Mouse (Mus musculus): ENCODE measurements around the gene Ptpn1. TPM values are rescaled to one million over a fixed set of nuclear protein-coding genes. Genes with fewer than 3 reads are reported as not detected.

Gene Ptpn1
- polyA plus RNA-seq, 1 experiment = 62.4 TPM

- no peak for TF ChIP-seq CTCF (IDR thresholded peaks at IDR 0.05; ENCODE audit: borderline replicate concordance, extremely low read depth, insufficient read depth, insufficient read length)
- TF ChIP-seq POLR2A (IDR thresholded peaks at IDR 0.05; ENCODE audit: borderline replicate concordance, extremely low read depth, insufficient read depth, insufficient read length, poor library complexity, severe bottlenecking) = no peak
- peak; percentile 80 for DNase-seq (ENCODE audit: low read depth)
These were observed 87.4 kb downstream of the Ptpn1 start for GRCm38 (mm10) chr2:168019201-168019715.

GRCm38 (mm10) chr2:168023763-168024402 lies 92.0 kb downstream of the Ptpn1 start:
- no peak for TF ChIP-seq POLR2A (IDR thresholded peaks at IDR 0.05; ENCODE audit: borderline replicate concordance, extremely low read depth, insufficient read depth, insufficient read length, poor library complexity, severe bottlenecking)
- TF ChIP-seq CTCF (IDR thresholded peaks at IDR 0.05; ENCODE audit: borderline replicate concordance, extremely low read depth, insufficient read depth, insufficient read length) = no peak
- no peak for DNase-seq (ENCODE audit: low read depth)

- no peak for TF ChIP-seq POLR2A (IDR thresholded peaks at IDR 0.05; ENCODE audit: borderline replicate concordance, extremely low read depth, insufficient read depth, insufficient read length, poor library complexity, severe bottlenecking)
- TF ChIP-seq CTCF (IDR thresholded peaks at IDR 0.05; ENCODE audit: borderline replicate concordance, extremely low read depth, insufficient read depth, insufficient read length) = no peak
- no peak for DNase-seq (ENCODE audit: low read depth)
These were observed 93.3 kb downstream of the Ptpn1 start for GRCm38 (mm10) chr2:168025174-168025573.

- TF ChIP-seq POLR2A (IDR thresholded peaks at IDR 0.05; ENCODE audit: borderline replicate concordance, extremely low read depth, insufficient read depth, insufficient read length, poor library complexity, severe bottlenecking) = no peak
- TF ChIP-seq CTCF (IDR thresholded peaks at IDR 0.05; ENCODE audit: borderline replicate concordance, extremely low read depth, insufficient read depth, insufficient read length) = peak; percentile 38; the same call in 1 of the 2 replicates
- no peak for DNase-seq (ENCODE audit: low read depth)
These were observed 94.0 kb downstream of the Ptpn1 start for GRCm38 (mm10) chr2:168025882-168026281.

- no peak for DNase-seq (ENCODE audit: low read depth)
- TF ChIP-seq CTCF (IDR thresholded peaks at IDR 0.05; ENCODE audit: borderline replicate concordance, extremely low read depth, insufficient read depth, insufficient read length) (no peak), POLR2A (IDR thresholded peaks at IDR 0.05; ENCODE audit: borderline replicate concordance, extremely low read depth, insufficient read depth, insufficient read length, poor library complexity, severe bottlenecking) (no peak)
These were observed 94.6 kb downstream of the Ptpn1 start for GRCm38 (mm10) chr2:168026467-168026866.

GRCm38 (mm10) chr2:168028376-168028775 lies 96.5 kb downstream of the Ptpn1 start:
- no peak for DNase-seq (ENCODE audit: low read depth)
- TF ChIP-seq CTCF (IDR thresholded peaks at IDR 0.05; ENCODE audit: borderline replicate concordance, extremely low read depth, insufficient read depth, insufficient read length) (no peak), POLR2A (IDR thresholded peaks at IDR 0.05; ENCODE audit: borderline replicate concordance, extremely low read depth, insufficient read depth, insufficient read length, poor library complexity, severe bottlenecking) (no peak)

Other genes starting within 250 kb of the Ptpn1 start
- 5.8 and 6.5 TPM in 2 replicates for gene Cebpb, start 243.1 kb upstream of the Ptpn1 start, polyA plus RNA-seq (2012; rRNA removed)
- gene Tmem189, start 242.2 kb upstream of the Ptpn1 start, polyA plus RNA-seq (2012; rRNA removed) = 51.2 and 57.2 TPM in 2 replicates
- 1.1 and 1.2 TPM in 2 replicates for gene Ripor3, start 78.6 kb downstream of the Ptpn1 start, polyA plus RNA-seq (2012; rRNA removed)
- gene Pard6b, start 148.9 kb downstream of the Ptpn1 start, polyA plus RNA-seq (2012; rRNA removed) = 8.0 and 10.3 TPM in 2 replicates